ENCODE assay signal across 18 mouse cellular contexts in genomic region chr7:28196528-28196927, GRCm38 (mm10). TPM values are rescaled to one million over a fixed set of nuclear protein-coding genes. Genes with fewer than 3 reads are reported as not detected.
A peak's percentile ranks its signal among the peaks of the same experiment; 100 is the strongest.
DNase-seq lines count a peak whose midpoint lies in the region; ATAC-seq and TF ChIP-seq lines count a peak whose summit lies in the region.
"Had no signal": no experiment of that assay in that cellular context is flagged by ENCODE, and none has a peak within 500 bp of the region (broad histone marks: within the 10 kb centered on the region; RNA-seq: fewer than 3 reads in every experiment).

No protein-coding gene starts in this region.

- no peaks in the 10 kb centered on the region for H3K9me3 ChIP-seq in hindbrain, embryonic 11.5 days (ENCODE audit: control insufficient read depth, low read length)
- no peaks in the 10 kb centered on the region for H3K9me3 ChIP-seq in hindbrain, embryonic 10.5 days
- H3K9me3 ChIP-seq in midbrain, embryonic 11.5 days (ENCODE audit: control insufficient read depth, low read length) = no peaks in the 10 kb centered on the region
- H3K9me3 ChIP-seq in midbrain, postnatal 0 days (ENCODE audit: low read length) = no peaks in the 10 kb centered on the region
- H3K9me3 ChIP-seq in hindbrain, embryonic 12.5 days (replicated peaks) = no peaks in the 10 kb centered on the region
- H3K9me3 ChIP-seq: embryonic facial prominence, embryonic 10.5 days; forebrain, embryonic 15.5 days; neural tube, embryonic 13.5 days had no signal

- no peaks in the 10 kb centered on the region for H3K27me3 ChIP-seq in hindbrain, embryonic 11.5 days (ENCODE audit: control insufficient read depth, insufficient read depth, low read length)
- H3K27me3 ChIP-seq in hindbrain, embryonic 10.5 days (ENCODE audit: insufficient read depth, poor library complexity, severe bottlenecking) = no peaks in the 10 kb centered on the region
- no peaks in the 10 kb centered on the region for H3K27me3 ChIP-seq in midbrain, embryonic 11.5 days (ENCODE audit: control insufficient read depth, insufficient read depth, low read length)
- H3K27me3 ChIP-seq in midbrain, postnatal 0 days (ENCODE audit: insufficient read depth, low read length) = no peaks in the 10 kb centered on the region
- no peaks in the 10 kb centered on the region for H3K27me3 ChIP-seq in hindbrain, embryonic 12.5 days
- H3K27me3 ChIP-seq: forebrain, embryonic 15.5 days; neural tube, embryonic 13.5 days had no signal

- H3K9ac ChIP-seq in hindbrain, embryonic 11.5 days (ENCODE audit: low read depth, low read length) = no peak overlapping the region
- H3K9ac ChIP-seq in midbrain, embryonic 11.5 days (ENCODE audit: low read length) = no peak overlapping the region
- no peak overlapping the region for H3K9ac ChIP-seq in midbrain, postnatal 0 days (replicated peaks; ENCODE audit: low read length, poor library complexity, severe bottlenecking)
- H3K9ac ChIP-seq in hindbrain, embryonic 12.5 days = no peak overlapping the region
- H3K9ac ChIP-seq: forebrain, embryonic 15.5 days; neural tube, embryonic 13.5 days had no signal

- no peak overlapping the region for H3K27ac ChIP-seq in hindbrain, embryonic 11.5 days (ENCODE audit: low read depth, low read length)
- no peak overlapping the region for H3K27ac ChIP-seq in hindbrain, embryonic 10.5 days
- no peak overlapping the region for H3K27ac ChIP-seq in midbrain, embryonic 11.5 days (ENCODE audit: low read depth, low read length)
- H3K27ac ChIP-seq in midbrain, postnatal 0 days (ENCODE audit: low read depth, low read length) = no peak overlapping the region
- H3K27ac ChIP-seq in hindbrain, embryonic 12.5 days = no peak overlapping the region
- H3K27ac ChIP-seq: embryonic facial prominence, embryonic 10.5 days; forebrain, embryonic 15.5 days; neural tube, embryonic 13.5 days had no signal

- 0 out of 2 replicates have a peak, but pooled peaks have one; percentile 10 for ATAC-seq in hindbrain, embryonic 11.5 days (ENCODE audit: low FRiP score)
- ATAC-seq in midbrain, embryonic 11.5 days (ENCODE audit: low FRiP score) = no peak
- ATAC-seq in midbrain, postnatal 0 days (ENCODE audit: low FRiP score) = no peak
- no peak for ATAC-seq in hindbrain, embryonic 12.5 days (ENCODE audit: low FRiP score)
- ATAC-seq: forebrain, embryonic 15.5 days had no signal

- H3K36me3 ChIP-seq in hindbrain, embryonic 11.5 days (ENCODE audit: control insufficient read depth, insufficient read depth, low read length) = peaks cover 5% of the 10 kb centered on the region; the same call in 1 of the 2 replicates
- H3K36me3 ChIP-seq in hindbrain, embryonic 10.5 days = peaks cover 56% of the 10 kb centered on the region
- H3K36me3 ChIP-seq in midbrain, embryonic 11.5 days (ENCODE audit: control insufficient read depth, insufficient read depth, low read length) = no peaks in the 10 kb centered on the region; the same call in 1 of the 2 replicates
- peaks cover 25% of the 10 kb centered on the region for H3K36me3 ChIP-seq in midbrain, postnatal 0 days (ENCODE audit: insufficient read depth, low read length)
- peaks cover 45% of the 10 kb centered on the region for H3K36me3 ChIP-seq in hindbrain, embryonic 12.5 days

- WGBS in hindbrain, embryonic 11.5 days = 58% methylated on average over 14 of the region's 14 CpGs
- 68% methylated on average over 14 of the region's 14 CpGs for WGBS in hindbrain, embryonic 10.5 days
- WGBS in midbrain, embryonic 11.5 days = 84% methylated on average over 14 of the region's 14 CpGs
- WGBS in midbrain, postnatal 0 days = 75% methylated on average over 14 of the region's 14 CpGs
- 56% methylated on average over 14 of the region's 14 CpGs for WGBS in hindbrain, embryonic 12.5 days

- peak; percentile 45 to 47 for DNase-seq in cerebellum, postnatal 14 days
- DNase-seq in cerebellum, adult 11 months = no peak
- DNase-seq in hindbrain, embryonic 11.5 days (ENCODE audit: low spot score) = no peak
- no peak for DNase-seq in hindbrain, embryonic 10.5 days (ENCODE audit: low spot score)
- peak; percentile 69 for DNase-seq in midbrain, embryonic 11.5 days (ENCODE audit: low spot score, missing footprints)
- DNase-seq in midbrain, postnatal 0 days (ENCODE audit: low spot score) = no peak
- DNase-seq in skeletal muscle tissue, adult 2 months (ENCODE audit: low read depth, low spot score) = peak; percentile 95
- DNase-seq: B cell, adult 2 months; heart, postnatal 36 days; liver; lung, adult 2 months; lung, postnatal 36 days; thymus, postnatal 25 days had no signal

- no peak overlapping the region for H3K4me2 ChIP-seq in hindbrain, embryonic 11.5 days (replicated peaks; ENCODE audit: low read depth, low read length)
- no peak overlapping the region for H3K4me2 ChIP-seq in midbrain, embryonic 11.5 days
- no peak overlapping the region for H3K4me2 ChIP-seq in midbrain, postnatal 0 days (ENCODE audit: low read depth, low read length, poor library complexity, severe bottlenecking)
- no peak overlapping the region for H3K4me2 ChIP-seq in hindbrain, embryonic 12.5 days (replicated peaks)
- H3K4me2 ChIP-seq: forebrain, embryonic 15.5 days; heart, embryonic 11.5 days; neural tube, embryonic 13.5 days had no signal

- no peaks in the 10 kb centered on the region for H3K4me1 ChIP-seq in hindbrain, embryonic 11.5 days (replicated peaks; ENCODE audit: control insufficient read depth, insufficient read depth, low read length)
- H3K4me1 ChIP-seq in hindbrain, embryonic 10.5 days (replicated peaks) = no peaks in the 10 kb centered on the region
- no peaks in the 10 kb centered on the region for H3K4me1 ChIP-seq in midbrain, embryonic 11.5 days (ENCODE audit: control insufficient read depth, insufficient read depth, low read length)
- no peaks in the 10 kb centered on the region for H3K4me1 ChIP-seq in midbrain, postnatal 0 days (ENCODE audit: insufficient read depth, low read length)
- no peaks in the 10 kb centered on the region for H3K4me1 ChIP-seq in hindbrain, embryonic 12.5 days
- H3K4me1 ChIP-seq: embryonic facial prominence, embryonic 10.5 days; forebrain, embryonic 15.5 days; neural tube, embryonic 13.5 days had no signal

- H3K4me3 ChIP-seq in hindbrain, embryonic 11.5 days (ENCODE audit: low read depth, low read length) = no peak overlapping the region
- H3K4me3 ChIP-seq in hindbrain, embryonic 10.5 days = no peak overlapping the region
- H3K4me3 ChIP-seq in midbrain, embryonic 11.5 days (ENCODE audit: low read depth, low read length) = no peak overlapping the region
- no peak overlapping the region for H3K4me3 ChIP-seq in midbrain, postnatal 0 days (ENCODE audit: low read depth, low read length)
- H3K4me3 ChIP-seq in hindbrain, embryonic 12.5 days = no peak overlapping the region
- H3K4me3 ChIP-seq: embryonic facial prominence, embryonic 10.5 days; forebrain, embryonic 15.5 days; neural tube, embryonic 13.5 days had no signal

- TF ChIP-seq CTCF in midbrain, postnatal 0 days (IDR thresholded peaks at IDR 0.05) = no peak

RNA-seq across cellular contexts. Expression of gene Dyrk1b, which starts 17.3 kb away (rescaled TPM):
- polyA plus RNA-seq in hindbrain, embryonic 11.5 days (2014; fragmentation: Nextera tagmentation; extraction: Ambion mirVana) = 18.1 and 23.5 TPM in 2 replicates
- polyA plus RNA-seq in hindbrain, embryonic 10.5 days (2016; fragmentation: Nextera tagmentation; extraction: Ambion mirVana) = 16.2 and 23.4 TPM in 2 replicates
- polyA plus RNA-seq in midbrain, embryonic 11.5 days (2014; fragmentation: Nextera tagmentation; extraction: Ambion mirVana) = 14.5 and 16.0 TPM in 2 replicates
- 28.8 and 33.3 TPM in 2 replicates for total RNA-seq in midbrain, postnatal 0 days (2014; rRNA removed)
- polyA plus RNA-seq in midbrain, postnatal 0 days (2015; fragmentation: Nextera tagmentation; extraction: Ambion mirVana) = 8.0 TPM in 2 replicates
- polyA plus RNA-seq in hindbrain, embryonic 12.5 days (2016; fragmentation: Nextera tagmentation; extraction: Ambion mirVana) = 21.5 and 21.7 TPM in 2 replicates

RNA-seq across cellular contexts. Expression of gene Fbl, which starts 27.0 kb away (rescaled TPM):
- 38.3 and 45.9 TPM in 2 replicates for polyA plus RNA-seq in hindbrain, embryonic 11.5 days (2014; fragmentation: Nextera tagmentation; extraction: Ambion mirVana)
- polyA plus RNA-seq in hindbrain, embryonic 10.5 days (2016; fragmentation: Nextera tagmentation; extraction: Ambion mirVana) = 123 and 147 TPM in 2 replicates
- 43.2 and 46.0 TPM in 2 replicates for polyA plus RNA-seq in midbrain, embryonic 11.5 days (2014; fragmentation: Nextera tagmentation; extraction: Ambion mirVana)
- total RNA-seq in midbrain, postnatal 0 days (2014; rRNA removed) = 31.9 and 34.4 TPM in 2 replicates
- polyA plus RNA-seq in midbrain, postnatal 0 days (2015; fragmentation: Nextera tagmentation; extraction: Ambion mirVana) = 51.9 and 60.9 TPM in 2 replicates
- polyA plus RNA-seq in hindbrain, embryonic 12.5 days (2016; fragmentation: Nextera tagmentation; extraction: Ambion mirVana) = 115 and 120 TPM in 2 replicates

Comparison
In these comparisons a context has a peak if more than half of its experiments do, and no peak if none do; other contexts are left out.
1. DNase-seq: peak in cerebellum, postnatal 14 days (2 of 2), midbrain, embryonic 11.5 days (single experiment) and skeletal muscle tissue, adult 2 months (single experiment); none in cerebellum, adult 11 months (single experiment), hindbrain, embryonic 11.5 days (single experiment), hindbrain, embryonic 10.5 days (single experiment) and midbrain, postnatal 0 days (single experiment).